Mouse (Mus musculus): Measurements from ENCODE around the gene Bag6. TPM values are rescaled to one million over a fixed set of nuclear protein-coding genes. Genes with fewer than 3 reads are reported as not detected.
A peak's percentile ranks its signal among the peaks of the same experiment; 100 is the strongest.

The Bag6 gene
- polyA plus RNA-seq, 1 experiment: 194 TPM

DNA sequence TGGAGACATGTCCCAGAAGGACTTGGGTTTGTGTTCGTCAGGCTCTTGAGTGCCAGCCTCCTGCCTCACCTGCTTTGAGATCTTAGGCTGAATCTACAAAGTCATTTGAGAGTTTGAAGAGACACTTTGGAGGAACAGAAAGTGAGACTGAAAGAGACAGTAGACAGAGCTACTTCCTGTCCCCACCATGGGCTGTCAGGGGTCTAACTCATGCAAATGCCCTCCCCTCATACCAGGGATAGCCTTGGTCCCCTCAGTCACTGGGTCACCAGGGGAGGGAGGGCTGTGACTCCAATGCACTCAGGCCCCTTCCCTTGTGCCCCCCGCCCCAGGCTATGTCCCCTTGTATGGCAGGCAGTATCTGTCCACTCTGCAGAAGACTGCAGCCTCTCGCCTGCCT, 38.4 kb downstream of the Bag6 start:
- TF ChIP-seq POLR2A (IDR thresholded peaks at IDR 0.05; ENCODE audit: extremely low read depth, insufficient read depth, low read length): no peak
- no peak for TF ChIP-seq CTCF (IDR thresholded peaks at IDR 0.05; ENCODE audit: extremely low read depth, insufficient read depth, low read length)
- Histone ChIP-seq H3K27ac (ENCODE audit: insufficient read depth, low read length) (no peak overlapping the region; the same call in 1 of the 2 replicates), H3K4me3 (ENCODE audit: insufficient read depth, low read length) (no peak overlapping the region), H3K4me1 (ENCODE audit: control insufficient read depth, insufficient read depth, low read length) (peaks cover 2% of the 10 kb centered on the region; the same call in 1 of the 2 replicates)

DNA sequence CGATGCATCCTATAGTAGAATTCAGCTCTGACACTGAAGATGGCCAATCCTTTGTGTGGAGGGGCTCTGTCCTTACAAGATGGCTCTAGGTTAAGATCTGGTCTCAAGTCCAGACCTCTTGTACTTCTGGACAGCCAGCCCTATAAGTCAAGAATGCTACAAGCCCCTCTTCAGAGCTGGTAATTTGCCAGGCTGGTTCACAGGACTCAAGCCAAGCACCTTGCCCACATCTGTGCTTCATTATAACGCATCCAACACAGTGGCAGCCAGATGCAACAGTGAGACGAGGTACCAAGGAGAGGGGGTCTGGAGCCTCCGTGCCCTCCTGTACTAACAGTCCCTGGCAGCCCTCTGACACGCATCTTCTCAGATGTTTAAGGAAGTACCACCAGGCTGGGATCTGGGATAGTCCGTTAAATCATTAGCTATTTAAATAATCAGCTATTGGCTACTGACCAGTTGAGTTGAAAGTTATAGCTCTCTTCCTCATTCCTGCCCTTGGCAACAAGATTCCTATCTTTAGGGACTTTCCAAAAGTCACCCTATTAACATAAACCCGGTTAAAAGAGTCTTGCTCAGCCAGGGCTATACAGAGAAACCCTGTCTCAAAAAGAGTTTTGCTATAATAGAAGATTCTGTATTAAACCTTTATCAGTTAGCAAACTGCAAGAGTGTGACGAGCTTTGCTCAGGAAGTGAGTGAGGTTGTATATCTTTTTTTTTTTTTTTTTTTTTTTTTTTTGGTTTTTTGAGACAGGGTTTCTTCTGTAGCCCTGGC, 39.4 kb downstream of the Bag6 start:
- TF ChIP-seq POLR2A (IDR thresholded peaks at IDR 0.05; ENCODE audit: extremely low read depth, insufficient read depth, low read length) (no peak), CTCF (IDR thresholded peaks at IDR 0.05; ENCODE audit: extremely low read depth, insufficient read depth, low read length) (no peak)
- Histone ChIP-seq H3K27ac (ENCODE audit: insufficient read depth, low read length) (0 out of 2 replicates have a peak overlapping the region, but pooled peaks have one; percentile 1), H3K4me3 (ENCODE audit: insufficient read depth, low read length) (no peak overlapping the region), H3K4me1 (ENCODE audit: control insufficient read depth, insufficient read depth, low read length) (no peaks in the 10 kb centered on the region; the same call in 1 of the 2 replicates)

- no peaks in the 10 kb centered on the region; the same call in 1 of the 2 replicates for H3K4me1 ChIP-seq (ENCODE audit: control insufficient read depth, insufficient read depth, low read length)
Measured at GRCm38 (mm10) chr17:35175382-35175781, 40.4 kb downstream of the Bag6 start.

GRCm38 (mm10) chr17:35175968-35176367, 41.0 kb downstream of the Bag6 start, which contains the start of gene Aif1:
Gene Aif1 (minus strand): TSS chr17:35176068.
- no peaks in the 10 kb centered on the region; the same call in 1 of the 2 replicates for H3K4me1 ChIP-seq (ENCODE audit: control insufficient read depth, insufficient read depth, low read length)
- H3K27ac ChIP-seq (ENCODE audit: insufficient read depth, low read length): no peak within 1 kb of the TSS
- TF ChIP-seq POLR2A (IDR thresholded peaks at IDR 0.05; ENCODE audit: extremely low read depth, insufficient read depth, low read length): no peak
- TF ChIP-seq CTCF (IDR thresholded peaks at IDR 0.05; ENCODE audit: extremely low read depth, insufficient read depth, low read length): no peak
- H3K4me3 ChIP-seq (ENCODE audit: insufficient read depth, low read length): no peak within 1 kb of the TSS

More at GRCm38 (mm10) chr17:35175382-35175781, 40.4 kb downstream of the Bag6 start:
- TF ChIP-seq CTCF (IDR thresholded peaks at IDR 0.05; ENCODE audit: extremely low read depth, insufficient read depth, low read length) (no peak), POLR2A (IDR thresholded peaks at IDR 0.05; ENCODE audit: extremely low read depth, insufficient read depth, low read length) (no peak)
- no peak overlapping the region for H3K4me3 ChIP-seq (ENCODE audit: insufficient read depth, low read length)
- no peak overlapping the region for H3K27ac ChIP-seq (ENCODE audit: insufficient read depth, low read length)

DNA sequence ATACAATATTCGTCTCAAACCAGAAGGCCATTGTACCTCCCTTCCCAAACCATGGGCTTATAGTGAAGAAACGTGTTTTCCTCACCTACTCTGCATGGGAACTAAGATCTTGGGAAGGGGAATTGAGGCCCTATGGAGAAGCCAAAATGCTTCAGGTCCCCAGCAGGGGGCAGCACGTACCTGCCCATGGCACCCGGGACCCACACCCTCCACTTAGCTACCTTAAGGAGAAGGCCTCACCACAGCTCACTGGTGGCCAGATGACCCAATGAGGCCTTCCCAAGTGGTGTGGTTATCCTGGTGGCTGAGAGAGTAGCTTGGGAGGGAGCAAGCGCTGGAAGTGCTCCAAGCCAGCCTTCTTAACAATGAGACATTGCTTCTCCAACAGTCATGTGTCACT, 43.5 kb downstream of the Bag6 start:
- no peak overlapping the region for H3K27ac ChIP-seq (ENCODE audit: insufficient read depth, low read length)
- no peak overlapping the region for H3K4me3 ChIP-seq (ENCODE audit: insufficient read depth, low read length)
- H3K4me1 ChIP-seq (ENCODE audit: control insufficient read depth, insufficient read depth, low read length): no peaks in the 10 kb centered on the region; the same call in 1 of the 2 replicates
- no peak for TF ChIP-seq POLR2A (IDR thresholded peaks at IDR 0.05; ENCODE audit: extremely low read depth, insufficient read depth, low read length)
- TF ChIP-seq CTCF (IDR thresholded peaks at IDR 0.05; ENCODE audit: extremely low read depth, insufficient read depth, low read length): peak; percentile 74

DNA sequence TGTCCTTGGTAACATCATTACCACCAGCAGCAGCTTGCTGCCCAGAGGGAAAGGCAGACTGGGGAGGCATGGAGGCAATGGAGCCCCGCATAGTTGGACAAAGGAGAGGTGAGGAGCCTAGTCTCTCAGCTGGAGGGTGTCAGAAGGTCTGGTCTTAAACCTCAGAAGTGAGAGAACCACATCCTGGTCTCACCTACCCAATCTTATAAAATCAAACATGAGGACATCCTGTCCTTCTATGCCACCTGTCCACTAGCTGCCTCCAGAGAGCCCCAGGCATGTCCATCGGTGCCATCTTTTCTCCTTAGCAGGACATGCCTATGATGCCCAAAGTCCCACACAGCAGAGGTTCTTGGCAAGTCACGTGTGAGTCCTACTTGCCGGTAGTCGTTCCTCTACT, 45.1 kb downstream of the Bag6 start:
- Histone ChIP-seq H3K4me3 (ENCODE audit: insufficient read depth, low read length) (no peak overlapping the region), H3K27ac (ENCODE audit: insufficient read depth, low read length) (no peak overlapping the region), H3K4me1 (ENCODE audit: control insufficient read depth, insufficient read depth, low read length) (no peaks in the 10 kb centered on the region)
- TF ChIP-seq CTCF (IDR thresholded peaks at IDR 0.05; ENCODE audit: extremely low read depth, insufficient read depth, low read length): no peak

DNA sequence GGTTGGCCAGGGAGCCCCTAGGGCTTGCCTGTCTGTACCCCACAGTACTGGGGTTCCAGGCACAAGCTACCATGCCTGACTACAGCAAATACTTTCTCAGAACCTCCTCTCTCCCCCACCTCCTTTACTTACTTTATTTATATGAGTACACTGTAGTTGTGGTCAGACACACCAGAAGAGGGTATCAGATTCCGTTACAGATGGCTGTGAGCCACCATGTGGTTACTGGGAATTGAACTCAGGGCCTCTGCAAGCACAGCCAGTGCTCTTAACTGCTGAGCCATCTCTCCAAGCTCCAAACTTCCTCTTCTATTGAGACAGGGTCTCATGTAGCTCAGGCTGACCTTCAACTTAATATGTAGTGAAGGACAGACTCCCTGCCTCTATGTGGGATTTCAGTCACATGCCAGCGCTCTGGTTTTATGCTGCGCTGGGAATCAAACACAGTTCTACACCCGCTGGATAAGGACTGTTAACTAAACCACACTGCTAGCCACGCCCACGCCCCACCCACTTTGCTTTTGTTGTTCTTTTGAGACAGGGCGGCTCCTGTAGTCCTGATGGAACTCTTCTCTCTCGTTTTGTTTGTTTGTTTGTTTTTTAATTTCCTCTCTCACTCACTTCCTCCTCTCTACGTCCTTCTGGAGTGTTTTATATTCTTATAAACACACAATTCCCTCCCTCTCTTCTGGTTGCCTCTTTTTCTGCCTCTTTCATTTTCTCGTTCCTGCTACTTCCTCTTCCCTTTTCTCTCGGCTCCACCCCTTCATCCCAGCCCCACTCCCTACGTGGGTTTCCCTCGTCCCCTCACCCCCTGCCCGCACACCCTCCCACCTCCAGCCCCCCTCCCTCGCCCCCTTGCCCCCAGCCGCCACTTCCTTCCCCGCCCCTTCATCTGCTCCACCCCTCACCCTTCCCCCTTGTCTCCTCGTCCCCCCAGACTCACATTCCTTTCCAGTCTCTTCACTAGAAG, 50.9 kb downstream of the Bag6 start:
- Histone ChIP-seq H3K4me1 (ENCODE audit: control insufficient read depth, insufficient read depth, low read length) (no peaks in the 10 kb centered on the region), H3K4me3 (ENCODE audit: insufficient read depth, low read length) (peak overlapping the region; percentile 35), H3K27ac (ENCODE audit: insufficient read depth, low read length) (no peak overlapping the region)
- no peak for TF ChIP-seq CTCF (IDR thresholded peaks at IDR 0.05; ENCODE audit: extremely low read depth, insufficient read depth, low read length)

DNA sequence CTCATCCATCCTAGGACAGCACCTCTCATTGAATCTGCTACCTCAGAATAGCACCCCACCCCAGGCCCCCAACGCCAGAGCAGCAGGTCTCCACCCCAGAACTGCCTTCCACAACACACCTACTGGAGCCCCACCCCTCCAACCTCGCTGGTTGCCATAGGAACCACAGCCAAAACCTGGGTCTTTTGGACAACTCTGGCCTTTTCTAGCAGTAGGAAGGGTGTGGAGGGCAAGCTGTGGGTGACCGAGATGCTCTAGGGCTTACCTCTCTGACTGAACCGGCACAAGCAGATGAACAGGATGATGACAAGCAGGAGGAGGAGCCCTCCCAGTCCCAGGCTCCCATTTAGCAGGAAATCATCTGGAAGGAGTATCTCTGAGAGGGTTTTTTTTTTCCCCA, 51.7 kb downstream of the Bag6 start:
- no peak for TF ChIP-seq CTCF (IDR thresholded peaks at IDR 0.05; ENCODE audit: extremely low read depth, insufficient read depth, low read length)
- TF ChIP-seq POLR2A (IDR thresholded peaks at IDR 0.05; ENCODE audit: extremely low read depth, insufficient read depth, low read length): 0 out of 2 replicates have a peak, but pooled peaks have one; percentile 23
- Histone ChIP-seq H3K27ac (ENCODE audit: insufficient read depth, low read length) (no peak overlapping the region), H3K4me3 (ENCODE audit: insufficient read depth, low read length) (peak overlapping the region; percentile 35), H3K4me1 (ENCODE audit: control insufficient read depth, insufficient read depth, low read length) (no peaks in the 10 kb centered on the region)

DNA sequence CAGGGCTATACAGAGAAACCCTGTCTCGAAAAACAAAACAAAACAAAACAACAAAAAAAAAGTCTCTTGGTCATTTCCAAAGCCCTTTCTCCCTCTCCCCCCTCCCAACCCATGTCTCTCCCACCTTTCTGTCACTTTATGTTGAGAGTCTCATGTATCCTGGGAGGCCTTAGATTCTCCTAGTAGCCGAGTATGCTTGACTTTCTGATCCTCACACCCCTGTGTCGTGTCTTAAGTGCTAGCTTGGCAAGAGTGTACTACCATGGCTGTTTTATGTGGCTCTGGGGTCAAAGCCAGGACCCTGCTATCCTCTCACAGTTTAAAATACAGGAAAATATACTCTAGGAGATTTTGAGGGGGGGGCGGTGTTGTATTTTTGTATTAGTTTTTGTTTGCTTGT, 52.4 kb downstream of the Bag6 start:
- no peak for TF ChIP-seq CTCF (IDR thresholded peaks at IDR 0.05; ENCODE audit: extremely low read depth, insufficient read depth, low read length)
- TF ChIP-seq POLR2A (IDR thresholded peaks at IDR 0.05; ENCODE audit: extremely low read depth, insufficient read depth, low read length): no peak
- H3K4me3 ChIP-seq (ENCODE audit: insufficient read depth, low read length): no peak overlapping the region
- no peak overlapping the region for H3K27ac ChIP-seq (ENCODE audit: insufficient read depth, low read length)

More for the DNA sequence above, 52.4 kb downstream of the Bag6 start:
- no peaks in the 10 kb centered on the region for H3K4me1 ChIP-seq (ENCODE audit: control insufficient read depth, insufficient read depth, low read length)

Measured in cortical plate, adult 2 months (tissue).